Mouse (Mus musculus): ENCODE measurements at regions not wholly inside any gene's neighbourhood (a gene's known extent, or its start where the extent isn't known, plus 50 kb on each side); places are given as distances from the start of the nearest gene placed in this dataset.

- ATAC-seq, result no peak
Measured at GRCm38 (mm10) chr8:86411232-86411631, 169.3 kb downstream of the Abcc12 start.

GRCm38 (mm10) chr8:86406196-86406595, 174.3 kb downstream of the Abcc12 start:
- H3K36me3 ChIP-seq (ENCODE audit: insufficient read depth, low read length), result no peaks in the 10 kb centered on the region
- H3K4me3 ChIP-seq (ENCODE audit: low read length), result no peak overlapping the region
- no peaks in the 10 kb centered on the region for H3K4me1 ChIP-seq (ENCODE audit: insufficient read depth, low read length)
- WGBS, result 52% methylated on average over 3 of the region's 3 CpGs
- no peak overlapping the region for H3K27ac ChIP-seq
- no peaks in the 10 kb centered on the region for H3K27me3 ChIP-seq (ENCODE audit: insufficient read depth, low read length)
- H3K4me2 ChIP-seq (ENCODE audit: low read depth, low read length), result no peak overlapping the region
- no peak overlapping the region for H3K9ac ChIP-seq (replicated peaks; ENCODE audit: low read length)
- ATAC-seq (no peak), DNase-seq (ENCODE audit: low spot score) (peak; percentile 80)
- no peak for TF ChIP-seq CTCF (IDR thresholded peaks at IDR 0.05; ENCODE audit: low read depth)
- H3K9me3 ChIP-seq (ENCODE audit: low read length), result no peaks in the 10 kb centered on the region

More at GRCm38 (mm10) chr8:86411232-86411631, 169.3 kb downstream of the Abcc12 start:
- TF ChIP-seq CTCF (IDR thresholded peaks at IDR 0.05; ENCODE audit: low read depth), result no peak
- H3K36me3 ChIP-seq (ENCODE audit: insufficient read depth, low read length), result no peaks in the 10 kb centered on the region
- H3K9me3 ChIP-seq (ENCODE audit: low read length), result no peaks in the 10 kb centered on the region
- DNase-seq (ENCODE audit: low spot score), result no peak
- H3K4me2 ChIP-seq (ENCODE audit: low read depth, low read length), result no peak overlapping the region
- no peaks in the 10 kb centered on the region for H3K4me1 ChIP-seq (ENCODE audit: insufficient read depth, low read length)
- no peak overlapping the region for H3K9ac ChIP-seq (replicated peaks; ENCODE audit: low read length)
- H3K27ac ChIP-seq, result no peak overlapping the region
- no peaks in the 10 kb centered on the region for H3K27me3 ChIP-seq (ENCODE audit: insufficient read depth, low read length)
- WGBS, result 76% methylated on average over 8 of the region's 8 CpGs
- no peak overlapping the region for H3K4me3 ChIP-seq (ENCODE audit: low read length)

GRCm38 (mm10) chr8:86403434-86403833, 177.1 kb downstream of the Abcc12 start:
- peak; percentile 58 for ATAC-seq
- 60% methylated on average over 4 of the region's 4 CpGs for WGBS

GRCm38 (mm10) chr8:86401946-86402345, 178.5 kb downstream of the Abcc12 start:
- DNase-seq (ENCODE audit: low spot score), result peak; percentile 51
- Histone ChIP-seq H3K4me1 (ENCODE audit: insufficient read depth, low read length) (no peaks in the 10 kb centered on the region), H3K27me3 (ENCODE audit: insufficient read depth, low read length) (no peaks in the 10 kb centered on the region), H3K9me3 (ENCODE audit: low read length) (no peaks in the 10 kb centered on the region), H3K27ac (no peak overlapping the region), H3K4me2 (ENCODE audit: low read depth, low read length) (no peak overlapping the region), H3K36me3 (ENCODE audit: insufficient read depth, low read length) (no peaks in the 10 kb centered on the region), H3K4me3 (ENCODE audit: low read length) (no peak overlapping the region), H3K9ac (replicated peaks; ENCODE audit: low read length) (no peak overlapping the region)
- no peak for TF ChIP-seq CTCF (IDR thresholded peaks at IDR 0.05; ENCODE audit: low read depth)
- no peak for ATAC-seq
- WGBS, result 37% methylated on average over 2 of the region's 2 CpGs

More at GRCm38 (mm10) chr8:86403434-86403833, 177.1 kb downstream of the Abcc12 start:
- no peak overlapping the region for H3K9ac ChIP-seq (replicated peaks; ENCODE audit: low read length)
- H3K4me1 ChIP-seq (ENCODE audit: insufficient read depth, low read length), result no peaks in the 10 kb centered on the region
- H3K9me3 ChIP-seq (ENCODE audit: low read length), result no peaks in the 10 kb centered on the region
- H3K36me3 ChIP-seq (ENCODE audit: insufficient read depth, low read length), result no peaks in the 10 kb centered on the region
- no peak overlapping the region; the same call in 1 of the 2 replicates for H3K27ac ChIP-seq
- TF ChIP-seq CTCF (IDR thresholded peaks at IDR 0.05; ENCODE audit: low read depth), result no peak
- no peak overlapping the region for H3K4me3 ChIP-seq (ENCODE audit: low read length)
- H3K4me2 ChIP-seq (ENCODE audit: low read depth, low read length), result no peak overlapping the region
- H3K27me3 ChIP-seq (ENCODE audit: insufficient read depth, low read length), result no peaks in the 10 kb centered on the region
- DNase-seq (ENCODE audit: low spot score), result peak; percentile 39

GRCm38 (mm10) chr8:86395121-86395520, 185.4 kb downstream of the Abcc12 start:
- no peaks in the 10 kb centered on the region for H3K27me3 ChIP-seq (ENCODE audit: insufficient read depth, low read length)
- 0 out of 2 replicates have a peak, but pooled peaks cover 3% of the 10 kb centered on the region for H3K9me3 ChIP-seq (ENCODE audit: low read length)
- no peak for ATAC-seq
- 90% methylated on average over 3 of the region's 3 CpGs for WGBS
- H3K4me2 ChIP-seq (ENCODE audit: low read depth, low read length), result no peak overlapping the region
- no peak overlapping the region for H3K27ac ChIP-seq
- peaks cover 4% of the 10 kb centered on the region; the same call in 1 of the 2 replicates for H3K4me1 ChIP-seq (ENCODE audit: insufficient read depth, low read length)
- no peak for DNase-seq (ENCODE audit: low spot score)
- H3K4me3 ChIP-seq (ENCODE audit: low read length), result no peak overlapping the region
- H3K36me3 ChIP-seq (ENCODE audit: insufficient read depth, low read length), result no peaks in the 10 kb centered on the region
- no peak for TF ChIP-seq CTCF (IDR thresholded peaks at IDR 0.05; ENCODE audit: low read depth)
- no peak overlapping the region for H3K9ac ChIP-seq (replicated peaks; ENCODE audit: low read length)

GRCm38 (mm10) chr8:86393835-86394234, 186.7 kb downstream of the Abcc12 start:
- TF ChIP-seq CTCF (IDR thresholded peaks at IDR 0.05; ENCODE audit: low read depth), result no peak

GRCm38 (mm10) chr8:86393374-86393773, 187.1 kb downstream of the Abcc12 start:
- WGBS, result 89% methylated on average over 2 of the region's 2 CpGs
- Histone ChIP-seq H3K27ac (no peak overlapping the region), H3K9me3 (ENCODE audit: low read length) (0 out of 2 replicates have a peak, but pooled peaks cover 3% of the 10 kb centered on the region), H3K4me1 (ENCODE audit: insufficient read depth, low read length) (peaks cover 15% of the 10 kb centered on the region), H3K36me3 (ENCODE audit: insufficient read depth, low read length) (no peaks in the 10 kb centered on the region), H3K27me3 (ENCODE audit: insufficient read depth, low read length) (no peaks in the 10 kb centered on the region), H3K4me3 (ENCODE audit: low read length) (no peak overlapping the region), H3K4me2 (ENCODE audit: low read depth, low read length) (no peak overlapping the region), H3K9ac (replicated peaks; ENCODE audit: low read length) (no peak overlapping the region)
- DNase-seq (ENCODE audit: low spot score), result no peak
- TF ChIP-seq CTCF (IDR thresholded peaks at IDR 0.05; ENCODE audit: low read depth), result no peak
- no peak for ATAC-seq

More at GRCm38 (mm10) chr8:86393835-86394234, 186.7 kb downstream of the Abcc12 start:
- ATAC-seq, result no peak
- Histone ChIP-seq H3K4me1 (ENCODE audit: insufficient read depth, low read length) (peaks cover 15% of the 10 kb centered on the region), H3K27ac (no peak overlapping the region), H3K9me3 (ENCODE audit: low read length) (0 out of 2 replicates have a peak, but pooled peaks cover 3% of the 10 kb centered on the region), H3K4me2 (ENCODE audit: low read depth, low read length) (no peak overlapping the region), H3K9ac (replicated peaks; ENCODE audit: low read length) (no peak overlapping the region), H3K4me3 (ENCODE audit: low read length) (no peak overlapping the region), H3K27me3 (ENCODE audit: insufficient read depth, low read length) (no peaks in the 10 kb centered on the region), H3K36me3 (ENCODE audit: insufficient read depth, low read length) (no peaks in the 10 kb centered on the region)
- DNase-seq (ENCODE audit: low spot score), result no peak
- WGBS, result 86% methylated on average over 1 of the region's 1 CpGs

Measured in hindbrain, postnatal 0 days (tissue).